Mouse (Mus musculus): Measurements from ENCODE around the gene Dst. TPM values are rescaled to one million over a fixed set of nuclear protein-coding genes. Genes with fewer than 3 reads are reported as not detected.

The Dst gene
- total and polyA plus RNA-seq, 2 experiments from 2014 or later, result 21.7 to 106 TPM

GRCm38 (mm10) chr1:34253876-34254275, 345.9 kb downstream of the Dst start:
- no peak overlapping the region for H3K4me3 ChIP-seq (ENCODE audit: low read depth, low read length)
- H3K4me2 ChIP-seq (ENCODE audit: low read depth, low read length), result no peak overlapping the region
- TF ChIP-seq EP300 (IDR thresholded peaks at IDR 0.05; ENCODE audit: low read depth) (no peak), CTCF (IDR thresholded peaks at IDR 0.05; ENCODE audit: low read depth) (no peak)
- H3K4me1 ChIP-seq (ENCODE audit: control insufficient read depth, insufficient read depth), result no peaks in the 10 kb centered on the region
- H3K9me3 ChIP-seq (replicated peaks; ENCODE audit: control insufficient read depth, low read length), result no peaks in the 10 kb centered on the region
- no peak overlapping the region for H3K9ac ChIP-seq (replicated peaks; ENCODE audit: low read depth, low read length)
- H3K27ac ChIP-seq (ENCODE audit: low read depth), result no peak overlapping the region
- DNase-seq (ENCODE audit: low spot score) (no peak), ATAC-seq (ENCODE audit: insufficient read depth, low read depth) (no peak)
- H3K27me3 ChIP-seq (ENCODE audit: control insufficient read depth, insufficient read depth, low read length), result no peaks in the 10 kb centered on the region
- 43% methylated on average over 7 of the region's 7 CpGs for whole genome bisulfite sequencing
- peaks cover 90% of the 10 kb centered on the region for H3K36me3 ChIP-seq (replicated peaks; ENCODE audit: control insufficient read depth, insufficient read depth, low read length)

DNA sequence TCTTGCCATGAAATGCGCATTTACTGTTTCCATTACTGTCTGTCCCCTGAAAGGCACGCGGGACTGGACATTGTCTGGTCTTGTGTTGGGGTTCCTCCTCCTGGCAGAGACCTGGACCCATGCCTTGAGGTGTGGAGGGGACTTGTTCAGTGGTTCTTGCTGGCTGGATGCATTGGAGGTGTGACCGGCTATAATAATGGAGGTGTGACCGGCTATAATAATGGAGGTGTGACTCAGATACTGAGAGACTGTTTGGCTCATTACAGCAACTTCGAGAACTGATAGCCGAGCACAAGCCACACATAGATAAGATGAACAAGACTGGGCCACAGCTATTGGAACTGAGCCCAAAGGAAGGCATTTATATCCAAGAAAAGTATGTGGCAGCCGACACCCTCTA, 351.9 kb downstream of the Dst start:
- TF ChIP-seq CTCF (IDR thresholded peaks at IDR 0.05; ENCODE audit: low read depth) (no peak), EP300 (IDR thresholded peaks at IDR 0.05; ENCODE audit: low read depth) (no peak)
- DNase-seq (ENCODE audit: low spot score) (no peak), ATAC-seq (ENCODE audit: insufficient read depth, low read depth) (peak; percentile 17; the same call in 1 of the 2 replicates)
- Histone ChIP-seq H3K36me3 (replicated peaks; ENCODE audit: control insufficient read depth, insufficient read depth, low read length) (peaks cover 94% of the 10 kb centered on the region), H3K27me3 (ENCODE audit: control insufficient read depth, insufficient read depth, low read length) (no peaks in the 10 kb centered on the region), H3K27ac (ENCODE audit: low read depth) (no peak overlapping the region), H3K4me1 (ENCODE audit: control insufficient read depth, insufficient read depth) (peaks cover 12% of the 10 kb centered on the region), H3K9ac (replicated peaks; ENCODE audit: low read depth, low read length) (no peak overlapping the region), H3K4me2 (ENCODE audit: low read depth, low read length) (no peak overlapping the region), H3K4me3 (ENCODE audit: low read depth, low read length) (no peak overlapping the region), H3K9me3 (replicated peaks; ENCODE audit: control insufficient read depth, low read length) (no peaks in the 10 kb centered on the region)
- WGBS, result 42% methylated on average over 8 of the region's 8 CpGs

DNA sequence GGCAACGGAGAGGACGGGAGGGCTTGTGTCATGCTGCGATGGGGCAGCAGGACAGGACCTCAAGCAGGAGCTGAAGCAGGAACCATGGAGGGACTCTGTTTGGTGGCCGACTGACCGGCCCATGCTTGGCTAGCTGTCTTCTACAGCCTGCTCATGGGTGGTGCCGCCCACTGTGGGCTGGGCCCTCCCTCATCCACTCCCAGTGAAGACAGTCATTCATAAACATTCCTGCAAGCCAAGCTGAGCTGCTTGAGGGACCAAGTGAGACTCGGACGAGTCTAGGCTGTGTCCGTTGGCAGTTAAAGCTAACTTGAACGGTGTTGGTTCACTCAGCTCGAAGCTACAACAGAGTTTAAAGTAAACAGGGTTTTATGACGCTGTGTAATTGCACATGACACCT, 353.0 kb downstream of the Dst start:
- DNase-seq (ENCODE audit: low spot score) (no peak), ATAC-seq (ENCODE audit: insufficient read depth, low read depth) (no peak)
- no peaks in the 10 kb centered on the region for H3K27me3 ChIP-seq (ENCODE audit: control insufficient read depth, insufficient read depth, low read length)
- H3K36me3 ChIP-seq (replicated peaks; ENCODE audit: control insufficient read depth, insufficient read depth, low read length), result peaks cover 95% of the 10 kb centered on the region
- H3K27ac ChIP-seq (ENCODE audit: low read depth), result no peak overlapping the region
- no peak overlapping the region for H3K9ac ChIP-seq (replicated peaks; ENCODE audit: low read depth, low read length)
- no peak overlapping the region for H3K4me3 ChIP-seq (ENCODE audit: low read depth, low read length)
- peaks cover 12% of the 10 kb centered on the region for H3K4me1 ChIP-seq (ENCODE audit: control insufficient read depth, insufficient read depth)
- no peak overlapping the region for H3K4me2 ChIP-seq (ENCODE audit: low read depth, low read length)
- TF ChIP-seq CTCF (IDR thresholded peaks at IDR 0.05; ENCODE audit: low read depth) (no peak), EP300 (IDR thresholded peaks at IDR 0.05; ENCODE audit: low read depth) (no peak)
- 78% methylated on average over 12 of the region's 12 CpGs for WGBS
- H3K9me3 ChIP-seq (replicated peaks; ENCODE audit: control insufficient read depth, low read length), result no peaks in the 10 kb centered on the region

GRCm38 (mm10) chr1:34268520-34268919, 360.5 kb downstream of the Dst start:
- Histone ChIP-seq H3K4me2 (ENCODE audit: low read depth, low read length) (no peak overlapping the region), H3K9ac (replicated peaks; ENCODE audit: low read depth, low read length) (no peak overlapping the region), H3K36me3 (replicated peaks; ENCODE audit: control insufficient read depth, insufficient read depth, low read length) (peaks cover 93% of the 10 kb centered on the region), H3K4me3 (ENCODE audit: low read depth, low read length) (no peak overlapping the region), H3K27ac (ENCODE audit: low read depth) (no peak overlapping the region), H3K27me3 (ENCODE audit: control insufficient read depth, insufficient read depth, low read length) (no peaks in the 10 kb centered on the region), H3K4me1 (ENCODE audit: control insufficient read depth, insufficient read depth) (no peaks in the 10 kb centered on the region), H3K9me3 (replicated peaks; ENCODE audit: control insufficient read depth, low read length) (no peaks in the 10 kb centered on the region)
- 72% methylated on average over 13 of the region's 13 CpGs for WGBS
- TF ChIP-seq CTCF (IDR thresholded peaks at IDR 0.05; ENCODE audit: low read depth) (no peak), EP300 (IDR thresholded peaks at IDR 0.05; ENCODE audit: low read depth) (no peak)
- ATAC-seq (ENCODE audit: insufficient read depth, low read depth) (no peak), DNase-seq (ENCODE audit: low spot score) (no peak)

GRCm38 (mm10) chr1:34269578-34269977, 361.6 kb downstream of the Dst start:
- Histone ChIP-seq H3K27ac (ENCODE audit: low read depth) (no peak overlapping the region), H3K4me1 (ENCODE audit: control insufficient read depth, insufficient read depth) (no peaks in the 10 kb centered on the region), H3K9ac (replicated peaks; ENCODE audit: low read depth, low read length) (no peak overlapping the region), H3K36me3 (replicated peaks; ENCODE audit: control insufficient read depth, insufficient read depth, low read length) (peaks cover 94% of the 10 kb centered on the region), H3K27me3 (ENCODE audit: control insufficient read depth, insufficient read depth, low read length) (no peaks in the 10 kb centered on the region), H3K9me3 (replicated peaks; ENCODE audit: control insufficient read depth, low read length) (no peaks in the 10 kb centered on the region), H3K4me3 (ENCODE audit: low read depth, low read length) (no peak overlapping the region), H3K4me2 (ENCODE audit: low read depth, low read length) (no peak overlapping the region)
- WGBS, result 60% methylated on average over 11 of the region's 11 CpGs
- DNase-seq (ENCODE audit: low spot score) (no peak), ATAC-seq (ENCODE audit: insufficient read depth, low read depth) (no peak)
- TF ChIP-seq EP300 (IDR thresholded peaks at IDR 0.05; ENCODE audit: low read depth) (no peak), CTCF (IDR thresholded peaks at IDR 0.05; ENCODE audit: low read depth) (no peak)

DNA sequence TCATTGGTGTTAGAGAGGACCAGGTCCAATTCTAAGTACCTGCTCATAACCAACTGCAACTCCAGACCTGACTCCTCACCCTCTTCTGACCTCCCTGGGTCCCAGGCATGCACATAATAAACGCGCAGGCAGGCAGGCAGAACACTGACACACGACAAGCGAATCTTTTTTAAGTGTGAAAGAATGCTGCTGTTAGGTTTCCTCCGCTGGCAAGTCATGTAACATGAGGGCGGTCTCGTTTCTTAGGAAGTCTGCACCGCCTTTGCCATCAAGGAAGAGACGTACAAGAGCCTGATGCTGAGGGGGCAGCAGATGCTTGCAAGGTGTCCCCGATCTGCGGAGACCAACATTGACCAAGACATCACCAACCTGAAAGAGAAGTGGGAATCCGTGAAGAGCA, 365.9 kb downstream of the Dst start:
- 92% methylated on average over 12 of the region's 12 CpGs for WGBS
- TF ChIP-seq EP300 (IDR thresholded peaks at IDR 0.05; ENCODE audit: low read depth) (no peak), CTCF (IDR thresholded peaks at IDR 0.05; ENCODE audit: low read depth) (no peak)
- no peak for ATAC-seq (ENCODE audit: insufficient read depth, low read depth)

More for the DNA sequence above, 365.9 kb downstream of the Dst start:
- H3K4me1 ChIP-seq (ENCODE audit: control insufficient read depth, insufficient read depth), result 0 out of 2 replicates have a peak, but pooled peaks cover 3% of the 10 kb centered on the region
- no peaks in the 10 kb centered on the region for H3K27me3 ChIP-seq (ENCODE audit: control insufficient read depth, insufficient read depth, low read length)
- no peak overlapping the region for H3K4me2 ChIP-seq (ENCODE audit: low read depth, low read length)
- no peak overlapping the region for H3K4me3 ChIP-seq (ENCODE audit: low read depth, low read length)
- no peak for DNase-seq (ENCODE audit: low spot score)
- no peaks in the 10 kb centered on the region for H3K9me3 ChIP-seq (replicated peaks; ENCODE audit: control insufficient read depth, low read length)
- no peak overlapping the region for H3K9ac ChIP-seq (replicated peaks; ENCODE audit: low read depth, low read length)
- no peak overlapping the region for H3K27ac ChIP-seq (ENCODE audit: low read depth)
- H3K36me3 ChIP-seq (replicated peaks; ENCODE audit: control insufficient read depth, insufficient read depth, low read length), result peaks cover 97% of the 10 kb centered on the region

All from heart, postnatal 0 days (tissue).